Mouse (Mus musculus): ENCODE data around the gene Ncoa5. TPM values are rescaled to one million over a fixed set of nuclear protein-coding genes. Genes with fewer than 3 reads are reported as not detected.

Gene Ncoa5
- 36.0 and 39.8 TPM in 2 replicates for polyA plus RNA-seq (2014; fragmentation: Nextera tagmentation; extraction: Ambion mirVana)

DNA sequence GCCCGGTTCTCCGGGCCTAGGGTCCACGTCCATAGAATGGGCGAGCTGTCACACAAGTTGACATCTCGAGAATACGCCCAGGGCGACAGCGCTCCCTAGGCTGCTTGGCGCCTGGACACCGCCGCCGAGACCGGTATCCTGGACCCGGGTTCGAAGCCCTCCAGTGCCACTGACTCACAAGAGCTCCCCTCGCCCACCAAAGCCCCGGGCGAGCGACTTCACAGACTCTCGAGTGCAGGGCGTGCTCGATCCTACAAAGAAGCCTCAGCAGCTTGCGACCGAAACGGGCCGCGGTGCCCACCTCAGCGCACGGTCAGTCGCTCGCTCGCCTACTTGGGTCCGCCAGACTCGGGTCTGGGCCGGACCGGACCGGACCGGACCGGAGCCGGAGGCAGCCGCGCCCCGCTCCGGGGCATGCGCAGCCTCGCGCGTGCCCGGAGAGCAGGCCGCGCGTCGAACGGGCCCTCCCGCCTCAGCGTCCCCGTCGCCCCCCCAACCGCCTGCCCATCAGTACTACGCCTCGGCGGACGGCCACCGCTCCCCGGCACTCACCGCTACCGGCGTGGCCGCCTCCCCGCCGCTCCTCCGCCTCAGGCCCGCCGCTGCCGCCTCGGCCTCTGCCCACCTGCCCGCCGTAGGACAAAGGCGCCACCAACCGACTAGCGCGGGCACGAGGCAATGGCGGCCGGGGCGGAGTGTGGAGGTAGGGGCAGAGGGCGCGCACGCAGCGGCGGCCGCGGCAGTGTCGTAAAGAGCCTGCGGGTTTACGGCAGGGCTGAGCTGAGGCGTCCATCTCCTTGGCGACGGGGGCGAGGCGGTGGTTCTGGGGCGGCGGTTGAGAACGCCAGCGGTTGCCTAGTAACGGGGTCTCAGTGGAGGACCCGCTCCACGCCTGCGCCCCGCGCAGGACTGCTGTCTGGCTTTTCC, at the start of gene Ncoa5:
Gene Ncoa5 (minus strand): TSS at position 737 of the 927 bp plus-strand sequence.
- Histone ChIP-seq H3K27ac (ENCODE audit: low read depth, low read length) (peak within 1 kb of the TSS; percentile 78), H3K36me3 (ENCODE audit: control insufficient read depth, insufficient read depth, low read length) (no peaks in the 10 kb centered on the region), H3K27me3 (ENCODE audit: control insufficient read depth, insufficient read depth, low read length) (no peaks in the 10 kb centered on the region), H3K9me3 (replicated peaks; ENCODE audit: control insufficient read depth, low read length) (no peaks in the 10 kb centered on the region), H3K4me3 (ENCODE audit: low read depth, low read length) (peak within 1 kb of the TSS; percentile 98), H3K4me2 (peak within 1 kb of the TSS; percentile 90), H3K4me1 (ENCODE audit: control insufficient read depth, insufficient read depth, low read length) (peaks cover 11% of the 10 kb centered on the region), H3K9ac (ENCODE audit: low read depth, low read length) (peak within 1 kb of the TSS; percentile 98)
- peak; percentile 95 for ATAC-seq (replicated peaks; ENCODE audit: insufficient number of reproducible peaks, low FRiP score, low TSS enrichment)
- WGBS (ENCODE audit: insufficient replicate concordance) = under 1% methylated on average over 108 of the region's 111 CpGs

DNA sequence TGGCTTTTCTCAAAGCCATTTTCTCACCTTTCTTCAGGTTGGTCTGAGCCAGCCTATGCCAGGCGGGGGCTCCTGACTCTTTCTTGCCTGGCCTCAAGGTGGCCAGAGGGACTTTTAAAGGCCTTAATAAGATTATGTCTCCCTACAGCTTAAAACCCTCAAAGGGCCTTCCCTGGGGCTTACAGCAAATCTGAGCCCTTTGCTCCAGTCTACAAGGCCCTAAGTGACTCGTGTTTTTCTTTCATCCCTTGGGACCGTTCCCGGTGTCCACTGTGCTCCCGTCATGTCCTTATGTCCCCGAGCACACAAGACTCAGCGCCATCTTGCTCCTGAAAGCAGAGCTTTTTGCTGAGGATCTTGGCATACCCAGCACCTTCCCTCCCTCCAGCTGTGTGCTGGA, 46.6 kb upstream of the Ncoa5 start:
- H3K4me3 ChIP-seq (ENCODE audit: low read depth, low read length) = no peak overlapping the region
- no peak overlapping the region for H3K9ac ChIP-seq (ENCODE audit: low read depth, low read length)
- WGBS (ENCODE audit: insufficient replicate concordance) = 11% methylated on average over 7 of the region's 7 CpGs
- no peaks in the 10 kb centered on the region for H3K9me3 ChIP-seq (replicated peaks; ENCODE audit: control insufficient read depth, low read length)
- ATAC-seq (replicated peaks; ENCODE audit: insufficient number of reproducible peaks, low FRiP score, low TSS enrichment) = no peak
- H3K27me3 ChIP-seq (ENCODE audit: control insufficient read depth, insufficient read depth, low read length) = peaks cover 62% of the 10 kb centered on the region
- no peak overlapping the region for H3K4me2 ChIP-seq
- no peaks in the 10 kb centered on the region for H3K36me3 ChIP-seq (ENCODE audit: control insufficient read depth, insufficient read depth, low read length)
- H3K4me1 ChIP-seq (ENCODE audit: control insufficient read depth, insufficient read depth, low read length) = no peaks in the 10 kb centered on the region
- H3K27ac ChIP-seq (ENCODE audit: low read depth, low read length) = no peak overlapping the region

DNA sequence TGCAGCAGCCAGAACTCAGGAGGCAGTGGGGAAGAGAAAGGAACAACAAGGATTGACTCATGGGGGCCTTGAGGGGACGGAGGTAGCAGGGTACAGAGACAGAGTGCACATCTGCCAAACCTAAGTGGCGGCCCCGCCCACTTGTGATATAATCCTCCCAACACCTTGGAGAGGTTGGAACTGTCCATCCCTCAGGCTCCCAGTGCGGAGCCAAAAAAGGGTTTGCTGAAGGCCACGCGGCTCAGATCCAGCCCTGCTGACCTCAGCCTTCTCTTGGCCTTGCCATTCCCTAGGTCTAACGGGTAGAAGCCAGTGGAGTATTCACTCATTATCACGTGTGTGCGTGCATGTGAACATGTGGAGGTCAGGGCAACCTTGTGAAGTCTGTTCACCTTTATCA, 46.0 kb upstream of the Ncoa5 start:
- 20% methylated on average over 9 of the region's 9 CpGs for WGBS (ENCODE audit: insufficient replicate concordance)
- no peak overlapping the region for H3K4me2 ChIP-seq
- no peak overlapping the region for H3K27ac ChIP-seq (ENCODE audit: low read depth, low read length)
- peaks cover 62% of the 10 kb centered on the region for H3K27me3 ChIP-seq (ENCODE audit: control insufficient read depth, insufficient read depth, low read length)
- no peak for ATAC-seq (replicated peaks; ENCODE audit: insufficient number of reproducible peaks, low FRiP score, low TSS enrichment)
- no peak overlapping the region for H3K9ac ChIP-seq (ENCODE audit: low read depth, low read length)
- H3K4me1 ChIP-seq (ENCODE audit: control insufficient read depth, insufficient read depth, low read length) = no peaks in the 10 kb centered on the region
- no peaks in the 10 kb centered on the region for H3K36me3 ChIP-seq (ENCODE audit: control insufficient read depth, insufficient read depth, low read length)
- H3K4me3 ChIP-seq (ENCODE audit: low read depth, low read length) = no peak overlapping the region
- H3K9me3 ChIP-seq (replicated peaks; ENCODE audit: control insufficient read depth, low read length) = no peaks in the 10 kb centered on the region

DNA sequence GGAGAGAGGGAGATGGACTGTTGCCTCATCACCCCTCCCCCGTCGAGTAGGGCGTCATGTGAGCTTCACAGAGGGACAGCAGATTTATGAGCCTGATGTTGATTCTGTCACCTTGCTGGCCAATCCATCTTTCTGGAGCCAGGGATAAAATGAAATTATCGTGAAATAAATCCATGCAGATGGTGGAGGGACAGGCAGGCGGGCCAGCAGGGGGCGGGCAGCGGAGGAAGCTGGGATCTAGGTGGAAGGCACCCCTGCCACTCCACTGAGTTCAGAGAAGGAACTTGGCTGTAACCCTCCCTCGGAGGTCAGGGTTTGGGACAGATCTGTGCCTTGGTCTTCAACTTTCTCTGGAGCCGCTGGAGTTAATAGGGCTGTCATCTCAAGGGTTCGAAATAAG, 43.9 kb upstream of the Ncoa5 start:
- H3K27me3 ChIP-seq (ENCODE audit: control insufficient read depth, insufficient read depth, low read length) = peaks cover 77% of the 10 kb centered on the region
- H3K9me3 ChIP-seq (replicated peaks; ENCODE audit: control insufficient read depth, low read length) = no peaks in the 10 kb centered on the region
- no peaks in the 10 kb centered on the region for H3K4me1 ChIP-seq (ENCODE audit: control insufficient read depth, insufficient read depth, low read length)
- H3K4me3 ChIP-seq (ENCODE audit: low read depth, low read length) = no peak overlapping the region
- no peak for ATAC-seq (replicated peaks; ENCODE audit: insufficient number of reproducible peaks, low FRiP score, low TSS enrichment)
- H3K27ac ChIP-seq (ENCODE audit: low read depth, low read length) = no peak overlapping the region
- no peak overlapping the region for H3K9ac ChIP-seq (ENCODE audit: low read depth, low read length)
- no peak overlapping the region for H3K4me2 ChIP-seq
- no peaks in the 10 kb centered on the region for H3K36me3 ChIP-seq (ENCODE audit: control insufficient read depth, insufficient read depth, low read length)
- WGBS (ENCODE audit: insufficient replicate concordance) = 20% methylated on average over 10 of the region's 10 CpGs

DNA sequence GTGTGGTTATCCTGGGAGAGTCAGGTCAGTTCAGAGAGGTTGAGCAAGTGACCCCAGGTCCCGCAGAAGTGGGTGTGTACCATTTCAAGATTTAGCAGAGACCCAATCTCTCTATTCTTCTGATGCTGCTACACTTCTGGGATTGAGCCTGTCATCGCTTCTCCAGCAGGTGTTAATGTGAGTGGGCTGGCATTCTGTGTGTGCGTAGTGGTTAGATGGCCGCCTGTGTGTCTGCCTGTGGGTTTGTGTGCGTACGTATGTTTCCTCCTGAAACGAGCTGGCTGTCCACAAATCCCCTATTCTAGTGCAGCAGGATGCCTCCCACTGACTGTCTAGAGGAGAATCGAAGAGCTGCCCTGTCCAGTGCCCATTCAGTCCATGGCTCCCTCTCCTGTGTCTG, 43.4 kb upstream of the Ncoa5 start:
- ATAC-seq (replicated peaks; ENCODE audit: insufficient number of reproducible peaks, low FRiP score, low TSS enrichment) = no peak
- H3K4me1 ChIP-seq (ENCODE audit: control insufficient read depth, insufficient read depth, low read length) = no peaks in the 10 kb centered on the region
- no peak overlapping the region for H3K9ac ChIP-seq (ENCODE audit: low read depth, low read length)
- 54% methylated on average over 8 of the region's 8 CpGs for WGBS (ENCODE audit: insufficient replicate concordance)
- peaks cover 82% of the 10 kb centered on the region for H3K27me3 ChIP-seq (ENCODE audit: control insufficient read depth, insufficient read depth, low read length)
- H3K9me3 ChIP-seq (replicated peaks; ENCODE audit: control insufficient read depth, low read length) = no peaks in the 10 kb centered on the region
- no peak overlapping the region for H3K4me3 ChIP-seq (ENCODE audit: low read depth, low read length)
- no peak overlapping the region for H3K4me2 ChIP-seq
- H3K36me3 ChIP-seq (ENCODE audit: control insufficient read depth, insufficient read depth, low read length) = no peaks in the 10 kb centered on the region
- H3K27ac ChIP-seq (ENCODE audit: low read depth, low read length) = no peak overlapping the region

DNA sequence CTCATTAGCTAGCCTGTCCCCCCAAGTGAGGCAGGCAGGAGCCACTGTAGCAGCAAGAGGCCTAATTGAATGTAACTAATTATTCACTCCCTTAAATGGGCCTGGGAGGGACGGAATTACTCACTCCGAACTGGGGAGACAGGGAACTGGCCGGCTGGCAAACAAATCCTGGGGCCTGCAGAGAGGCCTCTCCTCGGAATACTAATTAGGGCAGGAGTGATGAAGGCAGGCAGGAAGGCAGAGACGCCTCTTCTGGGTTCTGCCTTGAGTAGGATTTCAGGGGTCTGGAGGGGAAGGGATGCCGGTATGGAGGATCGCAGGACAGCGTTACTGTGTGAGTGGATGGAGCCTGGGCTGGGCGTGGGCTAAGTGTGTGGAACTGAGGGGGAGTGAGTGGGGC, 42.4 kb upstream of the Ncoa5 start:
- H3K4me2 ChIP-seq = no peak overlapping the region
- H3K9ac ChIP-seq (ENCODE audit: low read depth, low read length) = no peak overlapping the region
- H3K4me3 ChIP-seq (ENCODE audit: low read depth, low read length) = no peak overlapping the region
- no peaks in the 10 kb centered on the region for H3K4me1 ChIP-seq (ENCODE audit: control insufficient read depth, insufficient read depth, low read length)
- H3K9me3 ChIP-seq (replicated peaks; ENCODE audit: control insufficient read depth, low read length) = no peaks in the 10 kb centered on the region
- 4% methylated on average over 9 of the region's 9 CpGs for WGBS (ENCODE audit: insufficient replicate concordance)
- no peak overlapping the region for H3K27ac ChIP-seq (ENCODE audit: low read depth, low read length)
- ATAC-seq (replicated peaks; ENCODE audit: insufficient number of reproducible peaks, low FRiP score, low TSS enrichment) = no peak
- peaks cover 87% of the 10 kb centered on the region for H3K27me3 ChIP-seq (ENCODE audit: control insufficient read depth, insufficient read depth, low read length)
- no peaks in the 10 kb centered on the region for H3K36me3 ChIP-seq (ENCODE audit: control insufficient read depth, insufficient read depth, low read length)

DNA sequence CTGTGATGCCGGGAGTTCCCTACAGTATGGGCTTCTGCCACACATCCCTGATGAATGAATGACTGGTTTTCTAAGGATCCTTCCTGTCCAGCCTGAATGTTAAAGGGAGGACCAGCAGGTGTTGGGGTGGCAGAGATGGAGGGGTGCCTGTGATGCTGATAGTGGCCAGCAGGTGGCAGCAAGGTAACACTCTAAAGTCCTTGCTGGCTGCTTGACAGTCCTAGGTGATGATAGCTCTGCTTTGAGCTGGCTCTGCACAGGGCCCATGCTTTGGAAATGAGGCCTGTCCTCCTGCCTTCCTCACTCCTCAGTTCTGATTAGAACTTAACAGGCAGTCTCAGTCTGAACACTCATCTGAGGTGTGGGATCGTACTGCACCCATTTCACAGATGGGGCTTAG, 40.3 kb upstream of the Ncoa5 start:
- 40% methylated on average over 2 of the region's 2 CpGs for WGBS (ENCODE audit: insufficient replicate concordance)
- no peaks in the 10 kb centered on the region for H3K4me1 ChIP-seq (ENCODE audit: control insufficient read depth, insufficient read depth, low read length)
- no peak overlapping the region for H3K4me2 ChIP-seq
- H3K9me3 ChIP-seq (replicated peaks; ENCODE audit: control insufficient read depth, low read length) = no peaks in the 10 kb centered on the region
- peaks cover 84% of the 10 kb centered on the region for H3K27me3 ChIP-seq (ENCODE audit: control insufficient read depth, insufficient read depth, low read length)
- ATAC-seq (replicated peaks; ENCODE audit: insufficient number of reproducible peaks, low FRiP score, low TSS enrichment) = no peak
- H3K9ac ChIP-seq (ENCODE audit: low read depth, low read length) = no peak overlapping the region
- H3K36me3 ChIP-seq (ENCODE audit: control insufficient read depth, insufficient read depth, low read length) = no peaks in the 10 kb centered on the region
- no peak overlapping the region for H3K27ac ChIP-seq (ENCODE audit: low read depth, low read length)
- no peak overlapping the region for H3K4me3 ChIP-seq (ENCODE audit: low read depth, low read length)

DNA sequence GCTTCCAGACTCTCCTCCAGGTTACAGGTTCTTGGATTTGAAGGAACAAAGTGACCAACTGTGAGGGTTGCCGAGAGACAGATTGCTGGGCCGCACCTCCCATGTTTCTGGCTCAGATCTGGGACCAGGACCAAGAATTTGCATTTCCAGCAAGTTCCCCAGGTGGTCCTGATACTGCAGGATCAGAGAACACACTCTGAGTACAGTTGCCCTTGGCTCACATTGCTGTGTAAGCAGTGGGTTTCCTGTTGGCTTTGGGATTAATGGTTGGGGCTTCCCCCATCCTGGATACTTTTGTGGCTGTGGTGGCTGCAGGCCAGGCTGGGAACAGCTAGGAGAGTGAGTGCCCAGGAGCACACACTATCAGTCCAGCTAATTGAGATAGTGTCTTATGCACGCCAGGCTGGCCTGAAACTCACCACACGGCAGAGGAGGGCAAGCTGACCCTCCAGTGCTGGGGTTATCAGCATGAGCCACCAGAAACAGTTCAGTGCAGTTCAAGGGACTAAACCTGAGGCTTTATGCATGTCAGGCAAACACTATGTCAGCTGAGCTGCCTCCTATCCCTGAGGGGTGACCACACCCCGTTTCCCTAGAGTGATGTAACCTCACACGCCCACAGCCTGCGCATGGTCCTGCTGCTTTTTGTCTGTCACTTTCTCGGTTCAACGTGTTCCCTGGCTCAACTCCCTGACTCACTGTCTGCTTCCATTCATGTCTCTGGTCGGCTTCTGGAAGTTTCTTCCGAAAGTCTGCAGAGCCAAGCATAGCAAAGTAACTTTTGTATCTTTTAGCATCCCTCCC, 39.6 kb upstream of the Ncoa5 start:
- no peak for ATAC-seq (replicated peaks; ENCODE audit: insufficient number of reproducible peaks, low FRiP score, low TSS enrichment)
- Histone ChIP-seq H3K27ac (ENCODE audit: low read depth, low read length) (no peak overlapping the region), H3K4me3 (ENCODE audit: low read depth, low read length) (no peak overlapping the region), H3K4me2 (no peak overlapping the region), H3K27me3 (ENCODE audit: control insufficient read depth, insufficient read depth, low read length) (peaks cover 84% of the 10 kb centered on the region), H3K36me3 (ENCODE audit: control insufficient read depth, insufficient read depth, low read length) (no peaks in the 10 kb centered on the region), H3K9me3 (replicated peaks; ENCODE audit: control insufficient read depth, low read length) (no peaks in the 10 kb centered on the region), H3K4me1 (ENCODE audit: control insufficient read depth, insufficient read depth, low read length) (no peaks in the 10 kb centered on the region), H3K9ac (ENCODE audit: low read depth, low read length) (no peak overlapping the region)
- whole genome bisulfite sequencing (ENCODE audit: insufficient replicate concordance) = 32% methylated on average over 11 of the region's 11 CpGs
